Mouse (Mus musculus) layer of hippocampus, postnatal 36 days (tissue): Measurements from ENCODE around the gene Gpc6. TPM values are rescaled to one million over a fixed set of nuclear protein-coding genes. Genes with fewer than 3 reads are reported as not detected.

Experiments used
- DNase-seq, 2 experiments: peaks; one replicate each; pipeline ENCODE4 v3.0.0; 2022
- total RNA-seq, 2 experiments: library from RNA; stranded (reverse); gene quantifications; 2 replicates each; pipeline ENCODE4 v1.2.3; 2021

The Gpc6 gene
- total RNA-seq, 2 experiments from 2014 or later, result 11.4 to 13.6 TPM

DNA sequence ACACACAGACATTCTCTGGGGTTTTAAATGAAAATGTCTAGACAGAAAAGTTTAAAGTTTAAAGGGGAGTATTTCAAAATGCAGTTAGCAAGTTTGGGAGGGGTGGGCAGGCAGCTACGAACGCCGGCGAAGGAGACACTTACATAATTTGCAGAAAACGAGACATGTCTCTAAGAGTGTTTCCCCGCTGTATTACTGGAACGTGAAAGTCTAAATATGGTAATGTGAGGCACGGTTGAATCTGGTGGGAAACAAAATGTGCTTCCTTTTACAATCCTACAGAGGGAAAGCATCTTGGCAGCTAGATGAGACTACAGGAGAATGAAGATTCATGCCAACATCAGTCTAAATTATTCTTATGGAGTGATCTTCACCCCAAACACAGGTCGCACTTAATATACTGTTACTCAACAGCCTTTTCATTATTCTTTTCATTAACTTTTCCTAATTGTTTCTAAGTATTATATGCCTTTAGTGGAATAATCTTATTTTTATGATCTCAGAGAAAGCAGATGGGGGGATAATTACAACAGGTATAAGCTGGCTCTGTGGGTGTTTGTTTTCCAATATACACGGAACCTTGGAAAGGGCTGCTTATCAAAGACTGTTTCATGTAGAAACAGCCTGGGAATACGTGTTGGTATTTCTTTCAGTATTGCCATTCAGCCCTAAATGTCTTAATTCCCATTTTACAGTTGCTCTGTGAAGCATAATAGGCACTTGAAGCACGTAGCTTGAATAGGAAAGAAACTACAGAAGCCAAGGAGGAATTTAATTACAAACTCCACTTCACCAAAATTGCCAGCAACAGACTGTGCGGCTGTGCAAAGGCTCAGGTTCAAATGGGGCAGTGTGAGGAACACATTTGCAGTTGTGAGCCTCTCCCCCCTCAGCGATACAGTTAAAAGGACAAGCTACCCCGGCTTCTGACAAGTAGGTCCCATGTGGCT, 885.5 kb downstream of the Gpc6 start:
- DNase-seq, result no peak

- DNase-seq, result peak; percentile 37 to 50
These were observed 888.4 kb downstream of the Gpc6 start for GRCm38 (mm10) chr14:117813473-117813872.

DNA sequence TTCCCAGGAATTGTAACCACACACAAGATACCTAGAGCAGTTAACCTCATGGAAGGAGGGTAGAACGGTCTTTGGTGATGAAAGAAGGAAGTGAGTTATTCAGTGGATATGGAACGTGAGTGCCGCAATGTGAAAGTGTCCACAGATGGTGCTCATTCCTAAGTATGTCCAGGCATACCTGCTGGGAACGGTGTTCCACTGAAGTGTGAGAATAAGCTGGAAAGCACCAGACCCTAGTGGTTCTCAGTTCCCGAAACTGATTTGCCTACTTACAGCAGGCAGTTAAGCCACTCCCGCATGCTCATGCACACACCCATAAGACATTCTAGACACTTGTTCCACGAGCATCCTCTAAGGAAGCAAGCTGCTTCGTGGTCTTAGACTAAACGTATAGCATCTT, 890.9 kb downstream of the Gpc6 start:
- DNase-seq, result no peak

GRCm38 (mm10) chr14:117816706-117817105, 891.6 kb downstream of the Gpc6 start:
- DNase-seq, result no peak

- DNase-seq, result no peak
These were observed 892.1 kb downstream of the Gpc6 start for GRCm38 (mm10) chr14:117817196-117817595.

DNA sequence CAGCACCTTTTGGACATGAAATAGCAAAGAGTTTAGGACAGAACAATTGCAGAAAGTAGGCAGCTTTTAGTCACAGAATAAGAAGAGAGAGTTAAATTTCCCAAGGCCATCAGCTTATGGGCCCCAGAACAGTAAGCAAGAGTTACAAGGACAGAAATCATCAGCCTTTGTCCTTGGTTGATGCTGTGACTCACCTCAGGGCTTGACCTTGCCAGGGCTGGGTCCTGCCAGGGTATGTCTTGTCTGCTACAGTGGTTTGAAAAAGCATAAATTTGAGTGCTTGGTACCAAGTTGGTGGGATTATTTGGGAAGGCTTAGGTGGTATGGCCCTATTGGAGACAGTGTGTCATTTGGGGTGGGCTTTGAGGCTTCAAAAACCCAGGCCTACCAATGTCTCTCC, 899.4 kb downstream of the Gpc6 start:
- DNase-seq, result no peak

- no peak for DNase-seq
These were observed 901.4 kb downstream of the Gpc6 start for GRCm38 (mm10) chr14:117826294-117827046.

GRCm38 (mm10) chr14:117831267-117831666, 906.2 kb downstream of the Gpc6 start:
- no peak for DNase-seq

GRCm38 (mm10) chr14:117831731-117832130, 906.6 kb downstream of the Gpc6 start:
- peak in 1 of 2 experiments; percentile 36 for DNase-seq

DNA sequence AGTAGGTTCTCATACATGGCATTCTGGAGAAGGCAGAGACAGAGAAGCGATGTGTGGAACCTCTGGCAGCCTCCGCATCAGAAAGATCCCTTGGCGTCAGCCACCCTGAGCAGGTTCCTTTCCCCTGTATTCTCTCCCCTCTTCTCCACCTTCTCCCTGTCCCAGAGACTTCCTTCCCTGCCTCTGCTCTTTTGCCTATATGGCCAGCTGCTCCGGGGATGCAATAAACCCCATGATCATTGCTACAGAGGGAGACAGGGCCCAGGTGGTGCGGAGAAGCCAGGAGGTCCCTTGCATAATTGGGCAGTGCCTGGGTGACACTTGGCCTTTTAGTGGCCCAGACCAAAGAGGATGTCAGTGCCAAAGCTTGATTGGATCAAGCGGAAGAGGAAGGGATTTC, 910.4 kb downstream of the Gpc6 start:
- no peak for DNase-seq

- DNase-seq, result no peak
These were observed 911.9 kb downstream of the Gpc6 start for GRCm38 (mm10) chr14:117837021-117837420.

GRCm38 (mm10) chr14:117837715-117838114, 912.6 kb downstream of the Gpc6 start:
- DNase-seq, result no peak

GRCm38 (mm10) chr14:117841211-117841610, 916.1 kb downstream of the Gpc6 start:
- no peak for DNase-seq

DNA sequence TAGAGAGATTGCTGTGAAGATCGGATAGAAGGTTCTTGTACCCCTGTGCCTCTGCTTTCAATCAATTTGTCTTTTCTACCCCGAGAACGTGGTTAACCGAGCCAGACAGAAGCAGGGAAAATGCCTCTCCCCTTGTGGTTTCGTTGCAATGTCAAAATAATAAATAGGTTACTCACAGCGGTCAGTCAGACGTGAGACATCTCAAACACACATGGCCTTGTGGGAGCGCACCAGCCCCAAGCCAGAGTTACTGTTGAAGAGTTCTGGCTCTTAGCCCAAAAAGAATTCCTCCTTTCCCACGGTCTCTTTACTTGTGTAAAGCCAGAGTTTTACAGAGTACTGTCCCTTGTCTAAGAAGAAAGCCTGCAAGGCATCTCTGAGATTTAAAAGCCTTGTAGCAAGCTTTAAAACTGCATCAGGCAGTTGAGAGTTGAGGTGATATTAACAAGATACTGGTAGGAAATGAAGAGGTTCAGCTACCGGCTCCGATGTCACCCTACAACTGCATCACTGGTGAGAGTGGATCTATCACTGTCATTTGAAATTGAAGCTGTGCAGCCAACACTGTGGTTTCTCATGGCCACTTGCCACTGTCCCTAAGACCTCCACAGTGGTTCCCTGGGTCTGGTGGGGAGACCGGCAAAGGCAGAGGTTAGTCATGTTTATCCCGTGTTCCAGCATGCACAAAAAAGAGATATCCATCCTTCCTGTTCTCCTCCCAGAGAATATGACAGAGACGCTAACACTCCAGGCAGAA, 916.9 kb downstream of the Gpc6 start:
- no peak for DNase-seq

- no peak for DNase-seq
These were observed 924.7 kb downstream of the Gpc6 start for GRCm38 (mm10) chr14:117849591-117850505.

DNA sequence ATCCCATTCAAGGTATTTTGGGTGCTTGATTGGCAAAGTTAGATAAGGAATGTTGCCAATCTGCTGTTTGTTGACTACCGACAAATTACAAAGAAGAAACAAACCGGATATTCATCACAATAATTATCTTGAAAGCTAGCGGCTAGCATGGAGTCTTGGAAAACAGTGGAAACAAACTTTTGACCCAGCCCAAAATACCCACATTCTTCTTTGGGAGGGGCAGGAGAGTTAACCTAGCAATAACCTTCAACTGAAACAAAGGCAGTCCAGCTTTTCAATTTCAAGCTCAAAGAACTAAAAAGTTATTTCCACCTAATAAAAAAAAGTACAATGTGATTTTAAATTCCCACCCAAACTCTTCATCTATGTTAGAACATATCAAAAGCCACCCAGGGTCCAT, 927.2 kb downstream of the Gpc6 start:
- DNase-seq, result no peak

- no peak for DNase-seq
These were observed 927.7 kb downstream of the Gpc6 start for GRCm38 (mm10) chr14:117852842-117853241.

GRCm38 (mm10) chr14:117854498-117854897, 929.4 kb downstream of the Gpc6 start:
- no peak for DNase-seq

DNA sequence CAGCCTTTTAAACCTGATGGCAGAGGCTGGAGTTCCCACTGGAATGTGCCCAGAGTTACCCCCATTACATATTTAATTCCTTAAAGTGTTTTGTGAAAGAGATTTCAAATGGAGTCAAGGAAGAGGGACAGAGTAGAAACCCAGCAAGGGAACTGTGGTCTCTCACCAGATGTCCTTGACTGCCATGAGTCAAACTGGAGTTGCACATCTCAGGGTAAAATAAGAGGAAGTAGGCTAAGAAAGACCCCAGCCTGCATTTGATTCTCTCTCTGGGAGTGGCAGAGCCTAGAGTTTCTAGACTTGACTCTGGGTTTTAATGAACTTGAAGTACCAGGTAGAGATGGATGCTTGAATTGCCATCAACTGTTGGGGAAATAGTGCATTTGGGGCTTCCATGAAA, 946.2 kb downstream of the Gpc6 start:
- DNase-seq, result no peak

DNA sequence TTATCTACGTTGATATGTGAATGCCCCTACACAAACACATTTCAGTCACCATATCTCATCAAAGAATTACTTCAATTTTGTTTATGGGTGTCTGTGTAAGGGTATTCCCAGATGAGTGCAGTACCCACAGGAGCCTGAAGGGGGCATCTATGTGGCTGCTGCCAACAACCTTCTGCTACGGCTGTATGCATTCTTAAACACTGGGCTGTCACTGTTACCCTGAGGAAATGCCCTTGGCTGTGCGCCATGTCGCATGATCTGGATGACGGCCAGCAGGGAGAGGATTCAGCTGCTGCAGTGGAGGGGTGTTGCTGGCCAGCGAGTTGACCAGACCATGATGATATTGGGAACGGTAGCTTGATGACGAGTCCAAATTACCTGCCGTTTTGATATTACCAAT, 954.2 kb downstream of the Gpc6 start:
- no peak for DNase-seq

DNA sequence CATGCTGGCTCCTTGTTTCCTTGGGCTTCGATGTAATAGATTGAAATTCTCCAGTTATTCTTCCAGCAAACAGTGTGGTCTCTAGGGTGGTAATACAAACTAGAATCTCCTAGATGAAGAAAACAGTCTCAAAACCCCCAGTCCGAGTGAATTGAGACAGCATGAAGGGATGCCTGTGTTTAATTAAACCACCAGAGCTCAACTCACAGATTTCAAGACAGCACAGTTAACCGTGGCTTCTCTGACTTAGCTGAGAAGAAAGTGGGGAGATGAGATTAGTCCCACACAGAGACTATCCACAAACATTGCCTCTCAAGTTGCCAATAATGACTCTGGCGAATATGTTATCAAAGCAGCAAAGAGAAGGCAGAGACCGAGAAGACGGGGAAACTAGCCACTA, 956.0 kb downstream of the Gpc6 start:
- DNase-seq, result no peak

DNA sequence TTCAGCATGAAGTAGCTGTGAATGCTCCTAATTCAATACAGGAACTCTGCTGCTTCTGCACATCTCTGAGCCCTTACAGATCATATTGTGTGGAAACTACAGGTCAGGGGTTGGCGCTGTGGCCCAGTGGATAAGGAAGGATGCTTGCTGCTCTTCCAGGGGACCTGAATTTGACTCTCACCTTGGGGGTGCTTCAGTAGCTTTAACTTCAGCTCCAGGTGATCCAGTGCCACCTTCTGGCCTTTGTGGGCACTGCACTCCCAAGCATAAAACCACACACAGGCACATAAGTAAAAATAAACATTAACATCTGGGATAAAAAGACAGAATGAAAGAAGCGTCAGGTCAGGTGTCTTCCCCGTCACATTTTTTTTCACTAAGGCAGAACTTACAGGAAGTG, 957.1 kb downstream of the Gpc6 start:
- no peak for DNase-seq
